ENCODE assay signal across 22 mouse cellular contexts in the genomic region with DNA sequence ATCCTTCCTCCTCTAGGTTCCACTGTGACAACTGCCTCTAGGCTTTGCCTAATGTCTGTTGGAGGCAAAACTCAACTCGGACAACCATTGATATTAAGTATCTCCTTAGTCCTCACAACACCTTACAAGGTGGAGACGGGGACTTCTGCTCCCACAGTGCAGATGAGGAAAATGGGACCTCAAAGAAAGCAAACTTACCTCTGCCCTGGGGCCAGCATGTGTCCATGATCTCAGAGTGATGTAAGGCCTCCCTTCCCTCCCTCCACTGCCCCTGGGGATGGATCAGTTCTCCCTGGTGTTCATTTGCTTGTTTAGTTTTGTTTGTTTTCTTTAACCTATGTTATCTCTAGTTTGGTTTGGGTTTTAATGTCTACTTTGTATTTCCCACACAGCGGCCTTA. TPM values are rescaled to one million over a fixed set of nuclear protein-coding genes. Genes with fewer than 3 reads are reported as not detected.
DNase-seq lines count a peak whose midpoint lies in the region; ATAC-seq lines count a peak whose summit lies in the region.
"Had no signal": no experiment of that assay in that cellular context is flagged by ENCODE, and none has a peak within 500 bp of the region (broad histone marks: within the 10 kb centered on the region; RNA-seq: fewer than 3 reads in every experiment).

No protein-coding gene starts in this region.

- 0 out of 2 replicates have a peak, but pooled peaks have one; percentile 10 for ATAC-seq in cerebellum, adult (ENCODE audit: insufficient number of reproducible peaks, low FRiP score, low TSS enrichment)
- ATAC-seq in midbrain, embryonic 11.5 days (ENCODE audit: low FRiP score), result no peak
- ATAC-seq: activated CD4-positive, CD25-positive, alpha-beta regulatory T cell, adult 4 months; CD4-positive, CD25-positive, alpha-beta regulatory T cell, adult 4 months; Patski had no signal

- no peaks in the 10 kb centered on the region for H3K27me3 ChIP-seq in midbrain, embryonic 11.5 days (ENCODE audit: control insufficient read depth, insufficient read depth, low read length)
- H3K27me3 ChIP-seq in midbrain, embryonic 10.5 days (ENCODE audit: low read depth, poor library complexity, severe bottlenecking), result no peaks in the 10 kb centered on the region

- H3K9me3 ChIP-seq in midbrain, embryonic 11.5 days (ENCODE audit: control insufficient read depth, low read length), result no peaks in the 10 kb centered on the region
- H3K9me3 ChIP-seq in midbrain, embryonic 10.5 days (replicated peaks), result no peaks in the 10 kb centered on the region

- H3K4me2 ChIP-seq in midbrain, embryonic 11.5 days, result no peak overlapping the region

- H3K27ac ChIP-seq in midbrain, embryonic 11.5 days (ENCODE audit: low read depth, low read length), result no peak overlapping the region
- H3K27ac ChIP-seq in midbrain, embryonic 10.5 days (replicated peaks), result no peak overlapping the region

- DNase-seq in cerebellum, adult 11 months, result no peak
- DNase-seq in heart, adult 11 months, result peak; percentile 71
- DNase-seq in heart, adult 8-10 months (ENCODE audit: low spot score), result no peak
- DNase-seq in midbrain, embryonic 11.5 days (ENCODE audit: low spot score, missing footprints), result peak; percentile 77
- no peak for DNase-seq in midbrain, embryonic 10.5 days (ENCODE audit: low spot score)
- DNase-seq: adrenal gland, adult 2 months; adrenal gland, adult 8-10 months; adrenal gland, postnatal 10 days; adrenal gland, postnatal 14 days; adrenal gland, postnatal 25 days; adrenal gland, postnatal 36 days; cerebellum, adult 11-12 months; cerebellum, adult 18-20 months; cerebellum, adult 2 months; cerebellum, adult 8-10 months had no signal

- 86% methylated on average over 3 of the region's 3 CpGs for WGBS in midbrain, embryonic 11.5 days
- WGBS in midbrain, embryonic 10.5 days, result 89% methylated on average over 3 of the region's 3 CpGs

- H3K4me1 ChIP-seq in midbrain, embryonic 11.5 days (ENCODE audit: control insufficient read depth, insufficient read depth, low read length), result no peaks in the 10 kb centered on the region
- no peaks in the 10 kb centered on the region for H3K4me1 ChIP-seq in midbrain, embryonic 10.5 days

- no peaks in the 10 kb centered on the region for H3K36me3 ChIP-seq in midbrain, embryonic 11.5 days (ENCODE audit: control insufficient read depth, insufficient read depth, low read length)
- no peaks in the 10 kb centered on the region for H3K36me3 ChIP-seq in midbrain, embryonic 10.5 days
- H3K36me3 ChIP-seq: G1E had no signal

- no peak overlapping the region for H3K4me3 ChIP-seq in midbrain, embryonic 11.5 days (ENCODE audit: low read depth, low read length)
- no peak overlapping the region for H3K4me3 ChIP-seq in midbrain, embryonic 10.5 days

- no peak overlapping the region for H3K9ac ChIP-seq in midbrain, embryonic 11.5 days (ENCODE audit: low read length)

RNA-seq across cellular contexts. Expression of gene Epsti1, which starts 1.5 kb away (rescaled TPM):
- total RNA-seq in heart, adult 8-10 months (2022), result 1 to 10 TPM in 1 of 4 experiments, under 1 TPM in 3; 0.50 to 1.0 (median 0.57) TPM
- 0.31 and 0.44 TPM in 2 replicates for polyA plus RNA-seq in midbrain, embryonic 11.5 days (2014; fragmentation: Nextera tagmentation; extraction: Ambion mirVana)
- 0.16 TPM in 1 of 2 replicates, not detected in the other for polyA plus RNA-seq in midbrain, embryonic 10.5 days (2016; fragmentation: Nextera tagmentation; extraction: Ambion mirVana)
- total RNA-seq: ES-E14, G1E, MEL had no signal
- polyA plus RNA-seq: G1E, Patski had no signal

RNA-seq across cellular contexts. Expression of gene Dnajc15, which starts 27.6 kb away (rescaled TPM):
- 100 to 1,000 TPM; 233 to 306 (median 274) TPM for total RNA-seq in heart, adult 8-10 months (2022)
- 99.2 and 111 TPM in 2 replicates for polyA plus RNA-seq in midbrain, embryonic 11.5 days (2014; fragmentation: Nextera tagmentation; extraction: Ambion mirVana)
- 102 and 114 TPM in 2 replicates for polyA plus RNA-seq in midbrain, embryonic 10.5 days (2016; fragmentation: Nextera tagmentation; extraction: Ambion mirVana)
- total RNA-seq: MEL had no signal

Comparison
In these comparisons a context has a peak if more than half of its experiments do, and no peak if none do; other contexts are left out.
1. DNase-seq: peak in heart, adult 11 months (single experiment) and midbrain, embryonic 11.5 days (single experiment); none in cerebellum, adult 11 months (single experiment), heart, adult 8-10 months (single experiment) and midbrain, embryonic 10.5 days (single experiment).